ENCODE assay signal across 33 mouse cellular contexts in the genomic region with DNA sequence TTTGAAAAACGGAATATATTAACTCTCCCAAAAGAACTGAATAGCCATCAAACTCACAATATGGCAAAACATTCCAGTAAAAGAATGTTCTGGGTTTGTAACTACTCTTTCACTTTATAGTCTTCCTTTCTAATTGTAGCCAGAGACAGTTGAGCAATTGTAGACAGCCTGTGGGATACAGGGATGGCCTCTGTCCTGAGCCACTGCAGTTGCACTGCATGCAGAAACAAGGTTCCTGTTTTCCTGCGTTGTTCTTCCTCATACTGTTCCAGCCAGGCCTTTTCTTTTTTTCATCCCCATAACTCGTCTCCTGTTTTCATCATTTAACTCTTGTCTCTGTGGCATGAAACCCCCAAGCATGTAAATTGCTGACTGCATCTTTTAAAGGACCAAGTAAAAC.
"Had no signal": no experiment of that assay in that cellular context is flagged by ENCODE, and none has a peak within 500 bp of the region (broad histone marks: within the 10 kb centered on the region; RNA-seq: fewer than 3 reads in every experiment).

No protein-coding gene starts in this region.

- ATAC-seq: hindbrain, embryonic 16.5 days; hindbrain, postnatal 0 days; inflammation-experienced regulatory T-cells, adult 6 months; intestine, embryonic 15.5 days; intestine, embryonic 16.5 days; intestine, postnatal 0 days had no signal

- H3K27ac ChIP-seq: heart, embryonic 10.5 days; heart, embryonic 13.5 days; heart, embryonic 15.5 days; hindbrain, embryonic 12.5 days; hindbrain, embryonic 13.5 days; hindbrain, embryonic 14.5 days; hindbrain, embryonic 15.5 days; hindbrain, postnatal 0 days; intestine, embryonic 15.5 days; kidney, embryonic 15.5 days; kidney, postnatal 0 days; layer of hippocampus, adult 2 months; left cerebral cortex, adult 2 months had no signal

- H3K4me3 ChIP-seq: heart, embryonic 10.5 days; heart, embryonic 12.5 days; heart, embryonic 13.5 days; heart, embryonic 15.5 days; hindbrain, embryonic 12.5 days; hindbrain, embryonic 13.5 days; hindbrain, embryonic 15.5 days; intestine, embryonic 15.5 days; kidney, embryonic 15.5 days; layer of hippocampus, adult 2 months; left cerebral cortex, adult 2 months had no signal

- H3K36me3 ChIP-seq: heart, embryonic 10.5 days; heart, embryonic 12.5 days; heart, embryonic 13.5 days; heart, embryonic 15.5 days; hindbrain, embryonic 12.5 days; hindbrain, embryonic 13.5 days; hindbrain, embryonic 15.5 days; intestine, embryonic 15.5 days; kidney, embryonic 15.5 days had no signal

- DNase-seq: heart, postnatal 10 days; heart, postnatal 36 days; heart, postnatal 4 days; kidney, adult 11 months; kidney, adult 18-20 months; kidney, adult 2 months; kidney, adult 8-10 months; kidney, adult 9 months; kidney, postnatal 10 days; kidney, postnatal 14 days; kidney, postnatal 25 days; kidney, postnatal 36 days; kidney, postnatal 4 days; layer of hippocampus, adult 9-11 months; layer of hippocampus, postnatal 36 days had no signal

- H3K27me3 ChIP-seq: heart, embryonic 12.5 days; heart, embryonic 13.5 days; heart, embryonic 15.5 days; hindbrain, embryonic 12.5 days; hindbrain, embryonic 13.5 days; hindbrain, embryonic 15.5 days; intestine, embryonic 15.5 days; kidney, embryonic 15.5 days had no signal

- H3K9me3 ChIP-seq: heart, embryonic 10.5 days; heart, embryonic 12.5 days; heart, embryonic 13.5 days; heart, embryonic 15.5 days; hindbrain, embryonic 12.5 days; hindbrain, embryonic 13.5 days; hindbrain, embryonic 15.5 days; intestine, embryonic 15.5 days; kidney, embryonic 15.5 days had no signal
